In genomic region chr7:35317729-35318609, GRCm38 (mm10) we compare ENCODE assay signal across 8 mouse cellular contexts. TPM values are rescaled to one million over a fixed set of nuclear protein-coding genes. Genes with fewer than 3 reads are reported as not detected.
DNase-seq lines count a peak whose midpoint lies in the region; ATAC-seq and TF ChIP-seq lines count a peak whose summit lies in the region.

Gene Gpatch1 (minus strand): TSS chr7:35318440.

- under 1% methylated on average over 39 of the region's 39 CpGs for WGBS in heart, embryonic 11.5 days (ENCODE audit: insufficient replicate concordance)
- under 1% methylated on average over 39 of the region's 39 CpGs for WGBS in kidney, embryonic 15.5 days

- H3K4me2 ChIP-seq in heart, embryonic 11.5 days = peak within 1 kb of the TSS; percentile 73
- peak within 1 kb of the TSS; percentile 74 for H3K4me2 ChIP-seq in kidney, embryonic 15.5 days

- H3K36me3 ChIP-seq in C2C12 (ENCODE audit: control insufficient read depth, insufficient read depth) = no peaks in the 10 kb centered on the region
- H3K36me3 ChIP-seq in heart, embryonic 11.5 days (ENCODE audit: control insufficient read depth, insufficient read depth, low read length) = no peaks in the 10 kb centered on the region
- no peaks in the 10 kb centered on the region for H3K36me3 ChIP-seq in kidney, embryonic 15.5 days

- peak; percentile 52; the same call in 1 of the 2 replicates for TF ChIP-seq POLR2A in brain, embryonic 14.5 days (IDR thresholded peaks at IDR 0.05; ENCODE audit: borderline replicate concordance, extremely low read depth, insufficient read depth, insufficient read length, poor library complexity, severe bottlenecking)

- H3K79me2 ChIP-seq in C2C12 (ENCODE audit: control insufficient read depth, insufficient read depth) = peaks cover 19% of the 10 kb centered on the region

- peak within 1 kb of the TSS; percentile 75 for H3K9ac ChIP-seq in heart, embryonic 11.5 days (ENCODE audit: low read depth, low read length)
- H3K9ac ChIP-seq in kidney, embryonic 15.5 days = peak within 1 kb of the TSS; percentile 74

- H3K79me3 ChIP-seq in C2C12 (ENCODE audit: low read depth) = peaks cover 4% of the 10 kb centered on the region

- TF ChIP-seq CTCF in C2C12 (IDR thresholded peaks at IDR 0.05; ENCODE audit: control insufficient read depth, insufficient read depth, insufficient read length) = no peak
- no peak for TF ChIP-seq CTCF in brain, embryonic 14.5 days (IDR thresholded peaks at IDR 0.05; ENCODE audit: borderline replicate concordance, extremely low read depth, insufficient read depth, insufficient read length)

- no peaks in the 10 kb centered on the region for H3K27me3 ChIP-seq in C2C12 (ENCODE audit: control insufficient read depth, insufficient read depth, insufficient read length)
- H3K27me3 ChIP-seq in heart, embryonic 11.5 days (ENCODE audit: control insufficient read depth, insufficient read depth, low read length) = no peaks in the 10 kb centered on the region
- H3K27me3 ChIP-seq in kidney, embryonic 15.5 days = no peaks in the 10 kb centered on the region

- peak within 1 kb of the TSS; percentile 95 for H3ac ChIP-seq in C2C12 (ENCODE audit: control insufficient read depth, insufficient read length, low read depth)

- peak within 1 kb of the TSS; percentile 57 for H3K4me3 ChIP-seq in C2C12 (ENCODE audit: insufficient read depth, poor library complexity, severe bottlenecking)
- H3K4me3 ChIP-seq in heart, embryonic 11.5 days (ENCODE audit: low read depth, low read length) = peak within 1 kb of the TSS; percentile 82
- H3K4me3 ChIP-seq in kidney, embryonic 15.5 days (replicated peaks) = peak within 1 kb of the TSS; percentile 94

- H3K27ac ChIP-seq in heart, embryonic 11.5 days (ENCODE audit: low read depth, low read length) = peak within 1 kb of the TSS; percentile 46; the same call in 1 of the 2 replicates
- peak within 1 kb of the TSS; percentile 74; the same call in 1 of the 2 replicates for H3K27ac ChIP-seq in kidney, embryonic 15.5 days

- ATAC-seq in erythroblast, adult 5-6 weeks (replicated peaks; ENCODE audit: low FRiP score, poor library complexity, severe bottlenecking) = peak; percentile 91
- peak; percentile 67 for ATAC-seq in heart, embryonic 11.5 days (replicated peaks; ENCODE audit: insufficient number of reproducible peaks, low FRiP score, low TSS enrichment)
- peak; percentile 72 for ATAC-seq in kidney, embryonic 15.5 days (replicated peaks; ENCODE audit: low FRiP score)

- peak; percentile 93 for DNase-seq in brain, embryonic 14.5 days (ENCODE audit: low read depth)
- DNase-seq in liver = peak; percentile 88
- peak; percentile 55 to 78 for DNase-seq in monocyte, adult 2 months (ENCODE audit: low read depth in 1 of 2, low spot score in 2 of 2)
- DNase-seq in spleen, postnatal 14 days (ENCODE audit: low spot score in 2 of 2) = peak; percentile 84 to 91

- H3K4me1 ChIP-seq in heart, embryonic 11.5 days (ENCODE audit: control insufficient read depth, insufficient read depth, low read length) = peaks cover 8% of the 10 kb centered on the region
- H3K4me1 ChIP-seq in kidney, embryonic 15.5 days = peaks cover 18% of the 10 kb centered on the region

- H3K9me3 ChIP-seq in heart, embryonic 11.5 days (replicated peaks; ENCODE audit: control insufficient read depth, low read length) = no peaks in the 10 kb centered on the region
- no peaks in the 10 kb centered on the region for H3K9me3 ChIP-seq in kidney, embryonic 15.5 days (replicated peaks)

TF ChIP-seq in C2C12, 6 proteins besides CTCF, POLR2A, EP300 and RAD21:
- no peak for TF ChIP-seq MYOG (IDR thresholded peaks at IDR 0.05; ENCODE audit: control insufficient read depth, extremely low read depth, insufficient read length)
- no peak for TF ChIP-seq CEBPB (IDR thresholded peaks at IDR 0.05; ENCODE audit: low read depth)
- no peak for TF ChIP-seq MAX (IDR thresholded peaks at IDR 0.05)
- TF ChIP-seq FOSL1 (IDR thresholded peaks at IDR 0.05; ENCODE audit: insufficient read depth, low read length, poor library complexity, severe bottlenecking) = no peak
- TF ChIP-seq MYOD1 (IDR thresholded peaks at IDR 0.05; ENCODE audit: control insufficient read depth, insufficient read length, low read depth) = no peak
- no peak for TF ChIP-seq USF1 (IDR thresholded peaks at IDR 0.05; ENCODE audit: low read depth)

RNA-seq across cellular contexts. Expression of gene Gpatch1, which starts in this region (rescaled TPM):
- polyA plus RNA-seq in C2C12 (2012; fragmentation: generic; extraction: Trizol) = 6.0 TPM
- polyA plus RNA-seq in brain, embryonic 14.5 days (2012; rRNA removed) = 14.6 and 14.8 TPM in 2 replicates
- 0.77 and 3.3 TPM in 2 replicates for total RNA-seq in erythroblast, adult 5-6 weeks (2015; ENCODE audit: low replicate concordance)
- total RNA-seq in erythroblast, adult 5-6 weeks (2017; ENCODE audit: low replicate concordance) = 2.0 and 3.1 TPM in 2 replicates
- polyA plus RNA-seq in heart, embryonic 11.5 days (2014; fragmentation: Nextera tagmentation; extraction: Ambion mirVana) = 10.4 and 14.5 TPM in 2 replicates
- 19.5 and 20.4 TPM in 2 replicates for polyA plus RNA-seq in kidney, embryonic 15.5 days (2015; fragmentation: Nextera tagmentation; extraction: Ambion mirVana)

Comparison
In these comparisons a context has a peak if more than half of its experiments do, and no peak if none do; other contexts are left out.
1. Peak in every context shown above with its lines: DNase-seq, ATAC-seq, H3K4me3 ChIP-seq and H3K27ac ChIP-seq.